Mouse (Mus musculus): ENCODE data around the gene Plekho2. TPM values are rescaled to one million over a fixed set of nuclear protein-coding genes. Genes with fewer than 3 reads are reported as not detected.

The Plekho2 gene
- total and polyA plus RNA-seq, 3 experiments = 9.9 to 16.5 (median 11.1) TPM

DNA sequence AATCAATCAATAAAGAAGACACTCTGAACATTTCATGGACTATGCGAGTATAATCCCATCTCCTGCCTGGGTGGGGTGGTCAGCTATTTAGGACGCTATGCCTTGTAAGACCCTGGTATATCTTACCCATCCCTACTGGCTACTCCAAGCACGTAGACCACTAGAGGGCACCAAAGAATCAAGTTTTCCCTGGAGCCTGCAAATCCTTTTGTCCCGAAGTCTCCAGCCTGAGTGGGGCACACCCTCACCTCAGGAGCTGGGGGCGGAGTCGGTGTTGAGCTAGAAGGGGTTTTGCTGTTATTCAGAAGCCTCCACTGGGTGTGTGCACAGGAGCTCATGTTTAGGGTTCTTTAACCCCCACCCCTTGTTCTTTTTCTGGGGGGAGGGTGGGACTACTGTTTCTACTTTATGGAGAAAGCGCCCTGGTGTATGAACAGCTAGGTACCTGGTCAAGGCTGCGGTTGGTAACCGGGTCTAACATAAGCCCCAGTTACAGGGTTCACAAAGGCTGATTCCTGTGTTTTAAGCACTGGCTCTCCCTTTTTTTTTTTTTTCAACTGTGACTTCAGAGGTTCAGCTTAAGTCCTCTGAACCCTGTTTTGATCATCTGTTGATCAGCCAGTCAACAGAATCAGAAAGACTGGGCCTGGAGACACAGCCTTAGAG lies 25.8 kb upstream of the Plekho2 start:
- H3K27ac ChIP-seq = no peak overlapping the region
- intact Hi-C loops (cut with DNase I) = loop anchor here (1.0 to 10.0 kb wide), 4 partner anchors 59 to 399 kb away; no protein-coding TSS in a partner anchor
- WGBS = 11% methylated on average over 9 of the region's 9 CpGs
- H3K4me1 ChIP-seq (ENCODE audit: control insufficient read depth, insufficient read depth, low read length) = no peaks in the 10 kb centered on the region
- no peaks in the 10 kb centered on the region for H3K79me2 ChIP-seq (replicated peaks; ENCODE audit: control insufficient read depth, insufficient read depth, low read length)
- peak; percentile 88 for TF ChIP-seq CTCF (IDR thresholded peaks at IDR 0.05)
- no peak for TF ChIP-seq POLR2A (IDR thresholded peaks at IDR 0.05; ENCODE audit: insufficient read depth, low read depth, low read length)
- peak; percentile 50; the same call in 1 of the 2 replicates for TF ChIP-seq EP300 (IDR thresholded peaks at IDR 0.05; ENCODE audit: insufficient read depth, low read depth, low read length)
- no peak overlapping the region for H3K9ac ChIP-seq (ENCODE audit: low read depth, low read length)
- H3K27me3 ChIP-seq (ENCODE audit: control insufficient read depth, insufficient read depth, low read length) = no peaks in the 10 kb centered on the region
- DNase-seq = peak; percentile 48 to 57
- no peaks in the 10 kb centered on the region for H3K36me3 ChIP-seq (ENCODE audit: control insufficient read depth, insufficient read depth, low read length)
- no peak overlapping the region for H3K4me3 ChIP-seq

DNA sequence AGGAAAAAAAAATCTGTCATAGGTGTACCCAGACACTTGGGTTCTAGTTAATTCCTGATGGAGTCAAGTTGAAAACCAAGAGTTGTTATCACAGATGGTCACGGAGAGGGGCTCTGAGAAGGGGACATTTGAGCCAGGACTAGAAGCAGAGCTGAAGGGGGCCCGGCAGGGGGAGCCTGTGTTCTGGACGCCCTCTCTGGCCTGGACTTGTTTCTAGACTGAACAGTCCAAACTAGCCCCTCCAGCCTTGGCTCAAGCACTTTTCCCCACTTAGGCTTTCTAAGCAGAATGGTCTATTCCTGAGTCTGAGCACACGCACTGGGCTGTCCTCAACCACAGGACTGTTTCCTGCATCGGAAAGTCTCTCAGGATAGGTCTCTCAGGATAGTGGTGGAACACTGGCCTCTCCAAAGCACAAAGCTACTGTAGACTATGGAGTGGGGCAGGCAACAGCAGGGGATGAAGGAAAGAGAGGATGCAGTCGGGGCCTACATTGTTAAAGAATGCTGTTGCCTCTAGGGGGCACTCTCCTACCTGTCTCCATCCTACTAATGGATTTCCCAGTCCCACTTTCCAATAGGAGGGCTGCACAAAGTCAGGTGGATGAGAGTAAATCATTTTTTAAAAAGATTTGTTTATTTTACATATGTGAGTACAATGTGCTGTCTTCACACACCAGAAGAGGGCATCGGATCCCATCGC lies 23.7 kb upstream of the Plekho2 start:
- 58% methylated on average over 8 of the region's 8 CpGs for WGBS
- DNase-seq = no peak
- H3K27ac ChIP-seq = no peak overlapping the region
- H3K4me1 ChIP-seq (ENCODE audit: control insufficient read depth, insufficient read depth, low read length) = no peaks in the 10 kb centered on the region
- TF ChIP-seq EP300 (IDR thresholded peaks at IDR 0.05; ENCODE audit: insufficient read depth, low read depth, low read length) = no peak
- TF ChIP-seq CTCF (IDR thresholded peaks at IDR 0.05) = peak; percentile 67
- no peak for TF ChIP-seq POLR2A (IDR thresholded peaks at IDR 0.05; ENCODE audit: insufficient read depth, low read depth, low read length)
- H3K36me3 ChIP-seq (ENCODE audit: control insufficient read depth, insufficient read depth, low read length) = no peaks in the 10 kb centered on the region
- H3K4me3 ChIP-seq = no peak overlapping the region
- H3K9ac ChIP-seq (ENCODE audit: low read depth, low read length) = no peak overlapping the region
- intact Hi-C loops (cut with DNase I) = loop anchor here (10.0 kb wide), 1 partner anchor 401 kb away; no protein-coding TSS in a partner anchor
- H3K27me3 ChIP-seq (ENCODE audit: control insufficient read depth, insufficient read depth, low read length) = no peaks in the 10 kb centered on the region
- H3K79me2 ChIP-seq (replicated peaks; ENCODE audit: control insufficient read depth, insufficient read depth, low read length) = no peaks in the 10 kb centered on the region

DNA sequence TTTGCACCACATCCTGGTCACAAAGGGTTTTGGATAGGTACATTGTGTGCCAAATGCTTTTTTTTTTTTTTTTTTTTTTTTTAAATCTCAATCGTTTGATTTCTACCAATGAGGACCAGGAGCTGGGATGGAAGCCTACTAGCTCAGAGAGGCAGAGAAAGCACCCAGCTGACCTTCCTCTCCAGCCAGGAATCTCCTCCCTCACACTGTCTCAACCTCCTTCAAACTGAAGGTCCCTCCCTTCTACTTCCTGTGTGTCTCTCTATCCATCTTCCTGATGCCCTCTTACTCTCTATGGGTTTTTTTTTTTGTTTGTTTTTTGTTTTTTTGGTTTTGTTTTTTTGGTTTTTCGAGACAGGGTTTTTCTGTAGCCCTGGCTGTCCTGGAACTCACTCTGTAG lies 21.1 kb upstream of the Plekho2 start:
- Histone ChIP-seq H3K4me3 (no peak overlapping the region), H3K36me3 (ENCODE audit: control insufficient read depth, insufficient read depth, low read length) (no peaks in the 10 kb centered on the region), H3K27ac (no peak overlapping the region), H3K9ac (ENCODE audit: low read depth, low read length) (no peak overlapping the region), H3K4me1 (ENCODE audit: control insufficient read depth, insufficient read depth, low read length) (no peaks in the 10 kb centered on the region), H3K27me3 (ENCODE audit: control insufficient read depth, insufficient read depth, low read length) (no peaks in the 10 kb centered on the region), H3K79me2 (replicated peaks; ENCODE audit: control insufficient read depth, insufficient read depth, low read length) (no peaks in the 10 kb centered on the region)
- intact Hi-C loops (cut with DNase I) = loop anchor here (10.0 kb wide), 1 partner anchor 404 kb away; no protein-coding TSS in a partner anchor
- TF ChIP-seq CTCF (IDR thresholded peaks at IDR 0.05) (no peak), POLR2A (IDR thresholded peaks at IDR 0.05; ENCODE audit: insufficient read depth, low read depth, low read length) (no peak), EP300 (IDR thresholded peaks at IDR 0.05; ENCODE audit: insufficient read depth, low read depth, low read length) (no peak)
- DNase-seq = no peak
- WGBS = 59% methylated on average over 2 of the region's 2 CpGs

DNA sequence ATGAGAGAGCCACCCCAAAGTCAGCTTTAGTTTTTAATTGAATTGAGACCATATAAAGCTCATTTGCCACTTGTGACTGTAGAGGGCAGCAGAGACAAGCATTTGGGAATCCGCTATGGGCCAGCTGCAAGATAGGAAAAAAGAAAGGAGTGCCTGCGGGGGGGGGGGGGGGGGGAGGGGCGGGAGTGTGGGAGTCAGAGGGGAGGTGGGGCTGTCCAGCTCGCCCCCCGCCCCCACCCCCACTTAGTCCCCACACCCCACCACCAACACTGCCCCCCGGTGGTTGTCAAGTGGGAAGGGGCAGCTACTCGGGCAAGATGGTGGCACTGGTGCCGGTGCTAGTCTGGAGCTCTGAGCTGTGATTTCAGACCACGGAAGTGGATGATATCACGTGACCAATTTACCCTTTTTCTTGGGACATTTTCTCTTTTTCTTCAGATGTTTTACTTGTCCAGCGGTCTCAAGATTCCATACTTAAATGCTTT lies 19.0 kb upstream of the Plekho2 start:
- intact Hi-C loops (cut with DNase I) = no loop called here
- TF ChIP-seq POLR2A (IDR thresholded peaks at IDR 0.05; ENCODE audit: insufficient read depth, low read depth, low read length) = no peak
- TF ChIP-seq CTCF (IDR thresholded peaks at IDR 0.05) = peak; percentile 84
- no peak for TF ChIP-seq EP300 (IDR thresholded peaks at IDR 0.05; ENCODE audit: insufficient read depth, low read depth, low read length)

DNA sequence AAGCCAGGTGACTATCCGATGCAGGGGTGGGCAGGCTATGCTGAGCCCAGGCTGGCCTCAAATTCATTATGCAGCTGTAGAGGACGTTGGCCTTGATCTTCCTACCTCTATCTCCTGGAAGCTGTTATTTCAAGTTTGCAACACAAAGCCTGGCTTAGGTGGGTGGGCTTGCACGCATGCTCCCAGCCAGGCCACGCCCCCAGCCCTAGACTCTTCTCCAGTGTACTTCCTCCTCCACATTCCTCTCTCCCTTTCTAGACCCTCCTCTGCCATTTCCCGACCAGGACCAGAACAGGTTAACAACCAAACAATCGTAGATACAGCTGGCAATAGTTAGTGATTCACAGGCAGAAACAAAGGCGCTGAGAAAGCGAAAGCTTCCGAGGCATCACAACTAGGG lies 13.8 kb upstream of the Plekho2 start:
- no peak for DNase-seq
- WGBS = 91% methylated on average over 9 of the region's 9 CpGs
- H3K4me3 ChIP-seq = no peak overlapping the region

More for the DNA sequence above, 19.0 kb upstream of the Plekho2 start:
- no peaks in the 10 kb centered on the region for H3K4me1 ChIP-seq (ENCODE audit: control insufficient read depth, insufficient read depth, low read length)
- no peaks in the 10 kb centered on the region for H3K36me3 ChIP-seq (ENCODE audit: control insufficient read depth, insufficient read depth, low read length)
- 36% methylated on average over 9 of the region's 11 CpGs for WGBS
- peak overlapping the region; percentile 20 for H3K27ac ChIP-seq
- no peak overlapping the region for H3K9ac ChIP-seq (ENCODE audit: low read depth, low read length)
- H3K4me3 ChIP-seq = peak overlapping the region; percentile 15; the same call in 1 of the 2 replicates
- no peaks in the 10 kb centered on the region for H3K27me3 ChIP-seq (ENCODE audit: control insufficient read depth, insufficient read depth, low read length)
- peak; percentile 48 to 50 for DNase-seq
- H3K79me2 ChIP-seq (replicated peaks; ENCODE audit: control insufficient read depth, insufficient read depth, low read length) = no peaks in the 10 kb centered on the region

More for the DNA sequence above, 13.8 kb upstream of the Plekho2 start:
- no peaks in the 10 kb centered on the region for H3K27me3 ChIP-seq (ENCODE audit: control insufficient read depth, insufficient read depth, low read length)
- no peaks in the 10 kb centered on the region for H3K4me1 ChIP-seq (ENCODE audit: control insufficient read depth, insufficient read depth, low read length)
- intact Hi-C loops (cut with DNase I) = no loop called here
- no peak overlapping the region for H3K9ac ChIP-seq (ENCODE audit: low read depth, low read length)
- H3K36me3 ChIP-seq (ENCODE audit: control insufficient read depth, insufficient read depth, low read length) = no peaks in the 10 kb centered on the region
- no peaks in the 10 kb centered on the region for H3K79me2 ChIP-seq (replicated peaks; ENCODE audit: control insufficient read depth, insufficient read depth, low read length)
- H3K27ac ChIP-seq = no peak overlapping the region
- no peak for TF ChIP-seq POLR2A (IDR thresholded peaks at IDR 0.05; ENCODE audit: insufficient read depth, low read depth, low read length)
- TF ChIP-seq EP300 (IDR thresholded peaks at IDR 0.05; ENCODE audit: insufficient read depth, low read depth, low read length) = no peak
- TF ChIP-seq CTCF (IDR thresholded peaks at IDR 0.05) = no peak

Data from heart, adult 2 months (tissue).